Mouse (Mus musculus): Measurements from ENCODE around the gene Cped1.
A peak's percentile ranks its signal among the peaks of the same experiment; 100 is the strongest.

Cped1 gene

DNA sequence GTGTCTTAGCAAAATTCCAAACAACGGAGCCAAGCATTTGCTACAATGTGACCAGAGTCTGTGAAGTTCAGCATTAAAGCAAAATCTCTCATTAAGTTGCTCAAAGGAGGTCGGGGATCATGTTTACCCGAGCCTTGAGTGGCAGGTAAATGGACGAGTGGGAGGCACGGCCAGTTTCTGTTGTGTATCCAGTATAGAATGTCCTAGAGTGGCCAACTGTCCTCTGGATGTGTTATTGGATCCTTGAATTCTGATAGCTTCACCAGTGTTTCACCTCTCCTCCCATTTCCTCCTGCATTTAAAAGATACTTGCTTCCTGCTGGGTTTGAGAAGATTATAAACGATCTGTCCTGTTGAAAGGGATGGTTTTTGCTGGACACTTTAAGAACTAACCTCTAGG lies 14.4 kb downstream of the Cped1 start:
- no peak for DNase-seq (ENCODE audit: extremely low spot score)

DNA sequence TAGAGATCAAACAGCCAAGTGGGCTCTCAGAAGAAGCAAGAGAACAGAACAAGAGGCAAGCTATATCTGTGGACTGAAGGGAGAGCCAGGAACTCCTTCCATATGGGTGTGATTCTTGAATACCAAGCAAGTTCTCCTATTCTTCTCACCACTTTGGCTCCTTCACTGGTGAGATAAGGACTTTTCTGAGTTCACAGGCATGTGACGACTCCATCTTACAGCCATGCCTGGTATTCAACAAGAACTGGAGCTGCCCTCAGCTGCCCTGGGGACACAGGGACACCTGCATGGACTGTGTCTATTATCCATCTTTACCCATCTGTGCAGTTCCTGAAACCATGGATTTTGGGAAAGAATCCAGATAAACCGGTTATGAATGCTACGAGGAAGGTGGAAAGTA lies 15.2 kb downstream of the Cped1 start:
- DNase-seq (ENCODE audit: extremely low spot score), result no peak

DNA sequence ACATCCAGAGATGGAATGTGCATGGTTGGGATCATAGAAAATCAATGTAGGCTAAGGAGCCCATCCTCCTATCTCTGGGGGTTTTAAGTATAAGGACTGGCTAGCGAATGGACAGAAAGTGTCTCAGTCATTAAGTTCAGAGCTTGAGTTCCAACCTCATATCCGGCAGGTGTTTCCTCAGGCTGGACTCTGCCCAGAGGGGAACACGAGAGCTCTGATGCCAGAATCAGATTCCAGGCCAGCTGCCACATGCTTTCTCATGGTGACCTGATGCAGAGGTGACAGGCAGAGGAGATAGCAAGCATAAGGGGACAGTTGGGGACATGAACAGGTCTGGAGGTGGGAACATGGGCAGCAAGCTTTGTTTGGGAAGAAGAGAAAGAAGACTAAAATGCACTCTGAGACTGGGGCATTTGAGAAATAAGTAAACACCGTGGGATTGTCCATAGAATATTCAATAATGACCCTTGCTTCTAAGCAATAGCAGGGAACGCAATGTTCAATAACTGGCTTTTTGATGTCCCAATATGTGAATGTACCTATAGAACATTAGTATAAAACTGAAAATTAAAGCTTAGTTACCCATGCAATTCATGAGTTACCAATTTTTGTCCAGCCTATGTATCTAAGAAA lies 15.7 kb downstream of the Cped1 start:
- DNase-seq (ENCODE audit: extremely low spot score), result no peak

DNA sequence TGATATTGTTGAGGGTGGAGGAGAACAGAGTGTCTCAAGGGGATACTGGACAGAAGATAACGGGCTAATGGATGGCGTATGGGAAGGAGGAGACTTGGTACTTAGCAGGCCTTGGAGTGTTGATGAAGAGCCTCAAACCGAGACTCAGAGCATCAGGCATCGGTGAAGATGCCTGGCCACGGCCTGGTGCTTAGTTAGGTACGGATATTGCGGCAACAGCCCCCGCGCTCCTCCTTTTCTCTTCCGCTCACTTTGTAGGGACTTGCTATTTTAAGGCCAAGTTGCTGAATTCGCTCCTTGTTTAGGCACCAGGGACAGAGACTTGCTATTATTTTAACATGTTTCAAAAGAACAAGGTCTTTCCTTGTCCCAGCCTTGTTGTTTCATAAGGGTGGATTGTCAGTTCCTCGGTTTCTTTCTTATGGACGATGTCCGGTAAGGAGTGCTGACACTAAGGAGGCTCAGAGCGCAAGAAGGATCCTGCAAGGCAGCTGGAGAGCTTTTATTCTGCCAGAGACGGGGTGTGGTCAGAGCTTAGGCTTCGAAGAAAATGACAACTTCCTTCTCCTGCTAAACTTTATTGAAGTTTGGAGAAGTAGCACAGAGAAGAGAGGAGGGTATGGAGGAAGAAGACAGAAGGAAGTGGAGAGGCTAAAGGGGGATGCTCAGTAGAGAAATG lies 16.9 kb downstream of the Cped1 start:
- DNase-seq (ENCODE audit: extremely low spot score), result no peak

DNA sequence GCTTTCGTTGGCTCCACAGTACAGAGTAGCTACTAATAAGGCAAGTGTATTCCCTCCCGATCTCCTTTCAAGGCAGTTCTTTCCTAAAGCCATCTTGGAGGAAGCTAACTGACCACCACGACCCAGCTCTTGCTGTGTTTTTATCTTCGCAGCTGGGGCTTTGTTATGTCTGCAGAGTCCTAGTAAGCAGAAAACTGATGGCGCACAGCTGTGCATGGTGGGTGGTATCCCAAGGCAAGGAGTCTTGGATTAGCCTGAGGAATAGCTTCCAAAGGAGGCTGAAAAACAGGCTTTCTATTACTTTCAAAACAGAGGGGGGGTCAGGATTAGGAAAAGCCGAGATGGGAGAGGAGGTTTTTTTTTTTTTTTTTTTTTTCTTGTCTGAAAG lies 17.5 kb downstream of the Cped1 start:
- peak; percentile 37 for DNase-seq (ENCODE audit: extremely low spot score)

DNA sequence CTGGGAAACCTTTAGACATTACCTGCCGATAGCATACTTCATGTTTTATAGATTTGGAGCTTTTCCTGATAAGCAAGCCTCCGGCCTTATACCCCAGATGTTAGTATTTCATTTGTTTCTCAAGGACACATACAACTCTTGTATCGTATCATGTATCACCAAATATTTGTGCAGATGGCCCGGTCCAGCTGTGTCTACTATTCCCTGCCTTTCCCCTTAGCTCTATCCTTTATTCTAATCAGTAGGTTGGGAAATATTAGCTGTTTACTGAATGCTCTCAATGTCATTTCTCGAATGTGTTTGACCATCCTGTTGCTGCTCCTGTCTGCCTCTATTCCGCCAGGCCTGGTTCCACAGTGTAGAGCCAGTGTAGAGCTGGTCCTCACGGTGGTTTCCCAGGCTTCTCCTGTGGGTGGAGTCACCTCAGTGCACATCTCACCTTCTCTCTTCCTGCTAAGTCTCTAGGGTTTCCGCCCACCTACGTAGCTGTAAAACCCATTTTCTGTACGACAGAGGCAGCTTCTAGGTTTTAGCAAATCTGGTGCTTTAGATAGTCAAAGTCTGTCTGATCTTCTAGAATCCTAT lies 18.3 kb downstream of the Cped1 start:
- DNase-seq (ENCODE audit: extremely low spot score), result no peak

DNA sequence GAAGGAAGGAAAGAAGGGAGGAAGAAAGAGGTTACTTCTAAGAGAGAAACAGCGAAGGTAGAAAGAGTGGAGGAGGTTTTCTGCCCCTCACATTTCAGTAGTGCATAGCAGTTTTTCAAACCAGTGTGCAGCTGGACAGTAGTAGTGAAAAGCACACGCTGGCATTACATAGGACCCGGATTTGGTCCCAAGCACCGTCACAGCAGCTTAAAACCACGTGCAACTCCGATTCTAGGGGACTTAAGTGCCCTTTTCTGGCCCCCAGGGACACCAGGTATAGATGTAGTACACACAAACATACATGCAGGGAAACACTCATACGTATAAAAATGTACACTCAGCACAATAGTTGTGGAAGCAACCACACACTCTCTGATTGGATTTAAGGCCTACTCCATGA lies 22.6 kb downstream of the Cped1 start:
- DNase-seq (ENCODE audit: extremely low spot score), result no peak

DNA sequence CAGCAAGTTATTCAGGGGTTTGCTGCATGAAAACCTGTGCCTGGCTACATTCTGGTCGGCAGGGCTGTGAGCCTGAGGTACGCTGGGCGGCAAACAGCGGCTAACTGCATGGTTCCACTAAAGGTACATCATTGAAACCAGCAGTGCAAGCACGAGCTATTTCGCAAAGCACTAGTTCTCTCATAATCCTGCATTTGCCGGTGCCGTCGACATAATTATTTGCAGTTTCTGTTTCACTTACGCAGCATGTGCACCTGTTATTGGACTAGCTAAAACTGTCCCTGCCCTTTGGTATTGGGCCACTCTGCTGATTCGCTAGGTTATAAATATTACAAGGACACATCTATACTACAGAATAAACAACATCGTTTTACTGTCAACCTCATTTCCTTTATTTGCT lies 24.5 kb downstream of the Cped1 start:
- DNase-seq (ENCODE audit: extremely low spot score), result no peak

DNA sequence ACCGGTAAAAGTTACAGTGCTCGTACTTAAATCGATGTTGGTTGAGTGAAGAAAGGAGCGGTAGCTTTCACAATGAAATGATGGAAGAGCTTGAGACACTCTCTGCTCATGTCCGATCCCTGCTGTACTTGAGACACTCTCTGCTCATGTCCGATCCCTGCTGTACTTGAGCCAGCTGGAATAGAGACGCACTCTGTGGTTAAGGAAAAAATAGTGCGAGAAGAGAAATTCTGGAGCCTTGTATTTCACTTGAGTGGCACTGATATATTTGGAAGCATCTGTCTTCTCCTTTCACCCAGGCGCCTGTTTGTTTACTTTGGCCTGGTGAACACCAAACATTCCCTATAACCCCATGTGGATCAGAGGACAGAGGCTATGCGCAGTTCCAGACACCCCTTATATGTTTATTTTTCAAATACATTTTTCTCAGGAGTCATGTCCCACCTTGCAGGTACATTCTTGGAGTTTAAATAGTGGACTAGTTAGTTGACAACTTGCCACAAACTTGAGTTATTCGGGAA lies 25.1 kb downstream of the Cped1 start:
- no peak for DNase-seq (ENCODE audit: extremely low spot score)

DNA sequence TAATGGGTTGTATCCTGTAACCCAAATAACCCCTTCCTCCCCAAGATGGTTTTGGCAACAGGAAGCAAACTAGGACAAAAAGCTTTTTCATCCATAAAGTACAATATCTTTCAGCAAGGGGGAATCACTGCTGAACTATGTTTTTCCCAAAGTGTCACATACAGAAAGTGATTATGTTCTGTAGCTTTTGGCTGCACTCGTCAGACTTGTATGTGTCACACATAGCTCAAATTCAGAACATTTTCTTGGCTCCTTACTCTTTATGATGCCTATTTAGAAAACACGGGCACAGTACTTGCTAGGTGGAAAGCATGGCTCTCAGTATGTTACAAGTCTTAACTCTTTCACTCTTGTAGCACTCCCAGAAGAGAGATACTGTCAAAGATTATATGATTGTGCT lies 25.8 kb downstream of the Cped1 start:
- no peak for DNase-seq (ENCODE audit: extremely low spot score)

DNA sequence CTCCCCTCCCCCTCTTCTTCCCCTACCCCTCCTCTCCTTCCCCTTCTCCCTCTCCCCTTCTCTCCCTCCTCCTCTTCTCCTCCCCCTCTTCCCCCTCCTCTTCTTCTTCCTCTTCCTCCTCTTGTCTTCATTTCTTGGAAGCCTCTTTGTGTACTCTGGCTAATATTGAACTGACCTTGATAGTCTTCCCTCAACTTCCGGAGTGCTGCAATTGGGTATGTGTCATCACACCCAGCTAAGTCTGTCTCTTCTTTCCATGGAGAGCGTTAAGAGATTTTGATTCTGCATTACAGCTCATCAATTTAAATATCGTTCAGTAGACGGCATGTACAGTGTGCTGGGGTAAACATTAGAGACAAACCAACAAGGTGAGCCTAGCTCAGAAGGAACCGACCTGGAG lies 26.4 kb downstream of the Cped1 start:
- DNase-seq (ENCODE audit: extremely low spot score), result no peak

DNA sequence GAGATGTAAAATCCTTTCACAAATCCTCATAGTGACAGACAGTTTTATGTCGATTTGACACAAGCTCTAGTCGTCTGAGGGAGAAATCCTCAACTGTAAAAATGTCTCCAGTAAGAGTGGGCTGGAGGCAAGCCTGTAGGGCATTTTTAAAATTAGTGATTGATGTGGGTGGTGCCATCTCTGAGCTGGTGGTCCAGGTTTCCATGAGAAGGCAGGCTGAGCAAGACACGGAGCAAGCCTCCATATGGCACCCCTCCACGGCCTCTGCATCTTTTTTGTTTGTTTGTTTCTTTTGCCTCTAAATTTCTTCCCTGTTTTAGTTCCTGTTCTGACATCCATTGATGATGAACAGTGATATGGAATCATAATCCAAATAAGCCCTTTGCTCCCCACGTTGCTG lies 26.8 kb downstream of the Cped1 start:
- DNase-seq (ENCODE audit: extremely low spot score), result no peak

DNA sequence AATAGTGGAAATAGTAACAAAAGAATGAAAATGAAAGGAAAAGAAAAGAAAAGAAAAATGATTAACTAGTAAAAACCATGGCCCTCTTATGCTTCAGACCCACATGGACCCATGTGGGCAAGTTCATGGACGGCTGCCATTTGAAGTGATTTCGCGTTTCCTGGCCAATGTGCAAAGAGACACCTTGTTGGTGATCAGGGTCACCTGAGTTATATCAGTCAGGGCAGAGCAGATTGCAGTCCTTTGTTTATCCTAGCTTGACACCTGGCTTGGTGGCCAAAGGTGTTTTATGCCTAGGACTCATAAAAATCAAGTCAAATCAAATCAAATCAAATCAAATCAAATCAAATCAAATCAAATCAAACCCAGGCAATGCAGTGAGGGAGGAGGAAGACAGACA lies 27.7 kb downstream of the Cped1 start:
- no peak for DNase-seq (ENCODE audit: extremely low spot score)

DNA sequence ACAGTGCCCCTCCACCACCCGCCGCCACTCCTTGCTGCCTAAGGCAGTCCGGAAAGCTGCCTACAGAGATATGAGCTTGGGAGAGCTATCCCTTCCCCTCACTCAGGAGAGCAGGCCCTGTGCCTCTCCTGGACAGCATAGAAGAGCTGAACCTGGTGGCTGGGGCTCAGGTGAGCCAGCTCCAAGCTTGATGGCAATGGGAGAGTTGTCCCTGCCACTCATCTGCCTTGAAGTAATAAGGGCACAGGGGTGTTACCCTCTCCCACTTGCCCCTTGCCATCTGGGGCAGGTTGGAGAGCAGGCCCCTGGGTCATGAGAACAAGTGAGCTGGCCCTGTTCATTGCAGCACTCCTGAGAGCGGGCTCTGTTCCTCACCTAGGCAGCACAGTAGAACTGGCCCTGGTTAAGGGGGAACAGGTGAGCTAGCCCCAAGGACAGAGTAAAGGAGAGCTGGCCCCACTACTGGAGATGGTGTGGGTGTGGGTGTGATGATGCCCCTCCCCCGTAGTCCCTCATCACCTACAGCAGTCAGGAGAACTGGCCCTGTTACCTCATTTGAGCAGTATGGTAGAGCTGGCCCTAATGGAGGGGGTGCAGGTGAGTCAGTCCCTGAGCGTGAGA lies 28.7 kb downstream of the Cped1 start:
- no peak for DNase-seq (ENCODE audit: extremely low spot score)

DNA sequence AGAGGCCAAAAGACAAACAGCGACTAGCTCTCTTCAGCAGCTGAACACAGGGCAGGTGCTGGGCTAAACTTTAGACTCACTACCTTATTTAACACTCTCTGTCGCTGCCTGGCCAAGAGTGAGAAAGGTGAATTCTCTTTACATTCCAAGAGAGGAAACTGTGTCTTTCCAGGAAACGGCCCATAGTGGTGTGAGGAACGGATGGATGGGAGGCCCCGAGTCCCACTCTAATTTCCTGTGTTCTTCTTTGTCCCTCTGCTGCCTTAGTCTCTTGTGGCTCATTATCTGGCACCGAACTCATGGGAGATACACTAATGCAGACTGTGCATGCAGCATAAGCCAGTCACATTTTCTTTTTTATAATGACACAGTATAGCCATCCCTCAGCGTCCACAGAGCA lies 31.9 kb downstream of the Cped1 start:
- DNase-seq (ENCODE audit: extremely low spot score), result no peak

DNA sequence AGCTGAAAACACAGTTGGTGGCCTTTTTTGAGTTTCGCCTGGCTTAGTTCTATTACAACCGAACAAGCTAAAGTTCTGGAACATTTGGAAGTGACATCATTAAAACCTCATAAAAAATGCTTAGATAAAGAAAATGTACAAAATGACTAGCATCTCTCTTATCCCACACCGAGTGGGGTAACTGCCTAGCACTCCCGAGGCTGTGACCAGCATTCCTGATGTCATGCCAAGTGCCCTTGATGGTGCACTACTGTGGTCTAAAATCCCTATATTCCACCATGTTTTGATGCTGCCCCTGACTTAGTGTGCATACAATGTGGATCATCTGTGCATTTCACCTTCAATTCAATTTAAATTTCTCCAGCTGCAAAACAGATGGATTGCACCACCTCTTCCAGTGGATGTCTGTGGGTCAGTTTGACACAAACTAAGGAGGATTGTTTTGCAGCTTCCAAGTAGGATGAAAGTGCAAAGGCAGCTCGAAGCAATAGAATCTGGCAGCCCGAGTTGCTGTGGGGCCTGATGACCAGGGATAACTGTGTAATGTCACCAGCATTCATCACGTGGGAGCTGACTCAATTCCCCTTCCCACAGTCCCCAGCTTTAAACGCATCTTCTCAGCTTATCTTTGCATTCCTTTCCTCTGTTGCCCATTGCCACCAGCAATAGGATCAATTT lies 33.2 kb downstream of the Cped1 start:
- DNase-seq (ENCODE audit: extremely low spot score), result no peak

DNA sequence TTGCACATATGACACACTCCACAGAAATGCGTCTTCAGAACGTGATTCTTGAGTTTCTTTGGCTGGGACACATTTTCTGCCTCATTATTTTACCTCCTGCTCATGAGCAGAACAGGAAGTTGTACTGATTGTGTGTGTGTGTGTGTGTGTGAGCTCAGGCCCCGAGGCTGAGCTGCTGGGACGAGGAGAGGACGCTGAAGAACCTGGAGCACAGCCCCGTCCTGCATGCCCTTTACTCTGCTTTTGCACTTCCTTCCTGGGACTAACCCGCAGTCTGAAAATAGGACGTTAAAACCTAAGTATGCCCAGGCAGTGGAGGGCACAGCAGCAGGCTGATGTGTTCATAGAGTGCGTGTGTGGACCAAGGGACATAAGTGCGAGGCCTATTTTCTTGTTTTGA lies 33.9 kb downstream of the Cped1 start:
- no peak for DNase-seq (ENCODE audit: extremely low spot score)

DNA sequence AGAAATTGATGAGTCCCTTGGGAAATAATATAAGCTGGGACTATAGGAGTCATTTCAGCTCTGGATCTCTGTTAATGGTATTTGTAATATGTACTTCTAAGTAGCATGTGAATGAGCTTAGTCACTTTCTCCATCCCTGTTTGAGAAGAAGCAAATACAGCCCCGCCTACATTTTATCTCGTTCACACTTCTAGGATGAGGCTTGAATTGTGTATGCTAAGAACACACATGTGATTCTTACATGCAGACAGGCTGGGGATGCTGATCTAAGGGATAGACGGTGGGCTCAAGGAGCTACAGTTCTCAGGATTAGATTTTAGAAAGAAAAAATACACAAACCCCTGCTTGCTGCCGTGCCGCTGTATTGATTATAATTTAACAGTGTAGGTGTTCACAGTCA lies 35.0 kb downstream of the Cped1 start:
- DNase-seq (ENCODE audit: extremely low spot score), result no peak

DNA sequence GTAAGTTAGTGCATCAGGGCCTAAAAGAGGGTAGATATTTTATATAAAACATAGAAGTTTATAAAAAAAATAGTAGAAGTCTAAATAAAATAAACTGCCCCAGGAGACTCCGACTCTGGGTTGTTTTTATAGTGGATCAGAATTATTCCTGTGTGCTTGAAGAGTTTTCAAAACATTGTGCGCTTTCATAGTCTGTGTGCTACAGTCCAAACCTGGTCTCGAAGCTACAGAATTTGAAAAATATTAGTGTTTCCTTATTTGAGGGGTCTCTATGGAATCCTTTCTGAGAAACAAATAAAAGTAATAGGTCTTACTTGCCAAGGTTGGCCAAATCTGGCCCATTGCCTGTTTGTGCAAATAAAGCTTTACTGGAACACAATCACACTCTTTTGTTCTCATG lies 35.6 kb downstream of the Cped1 start:
- no peak for DNase-seq (ENCODE audit: extremely low spot score)

DNA sequence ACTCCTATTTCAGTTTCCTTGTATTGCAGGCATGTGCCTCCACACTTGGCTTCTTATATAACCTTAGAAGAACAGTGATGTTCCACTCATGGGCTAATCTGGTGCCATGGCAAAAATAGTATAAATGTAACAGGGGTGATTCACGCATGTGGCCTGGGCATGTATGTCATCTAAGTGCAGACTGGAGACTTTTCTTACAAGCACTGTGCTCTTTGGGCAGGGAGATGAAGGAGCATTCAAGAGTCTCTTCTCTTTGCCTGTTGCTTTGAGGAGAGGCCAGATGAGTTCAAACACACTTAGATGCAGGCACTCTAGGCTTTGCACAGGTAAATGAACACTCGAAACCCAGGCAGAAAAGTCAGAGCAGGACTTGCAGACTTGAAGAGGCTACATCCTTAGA lies 38.5 kb downstream of the Cped1 start:
- DNase-seq (ENCODE audit: extremely low spot score), result no peak

DNA sequence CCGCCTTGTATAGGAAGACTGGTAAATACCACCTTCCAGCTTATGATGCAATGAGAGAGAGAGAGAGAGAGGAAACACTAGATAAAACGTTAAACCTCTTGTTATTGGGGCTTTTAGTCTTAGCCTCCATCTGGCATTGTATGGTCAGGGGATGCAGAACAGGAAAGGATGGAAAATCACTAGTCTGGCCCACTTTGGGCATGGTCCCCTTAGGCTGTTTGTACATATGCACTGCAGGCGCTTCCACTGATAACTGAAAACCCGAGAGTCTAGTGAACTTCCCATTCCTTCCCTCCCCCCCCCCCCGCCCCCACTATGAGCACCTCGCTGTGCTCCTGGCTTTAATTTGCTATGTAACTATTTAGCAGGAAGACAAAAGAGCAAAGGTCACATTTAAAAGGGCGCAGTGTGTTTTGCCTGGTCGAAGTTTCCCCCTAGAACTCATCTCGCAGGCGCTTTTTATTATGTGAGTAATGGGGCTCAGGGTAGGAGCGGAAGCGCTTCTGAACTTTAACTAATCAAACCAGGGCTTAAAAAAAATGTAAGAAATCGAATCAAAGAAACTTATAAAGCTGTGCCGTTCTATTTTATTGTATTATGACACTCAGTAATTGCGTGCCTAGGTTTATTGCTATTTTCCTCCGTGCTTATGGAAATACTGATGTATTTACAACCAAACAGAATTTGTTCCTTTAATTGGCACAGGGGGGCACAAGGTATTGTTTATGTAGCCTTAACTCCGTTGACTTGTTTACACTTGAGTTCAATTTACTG lies 40.1 kb downstream of the Cped1 start:
- peak; percentile 66 for DNase-seq (ENCODE audit: extremely low spot score)

DNA sequence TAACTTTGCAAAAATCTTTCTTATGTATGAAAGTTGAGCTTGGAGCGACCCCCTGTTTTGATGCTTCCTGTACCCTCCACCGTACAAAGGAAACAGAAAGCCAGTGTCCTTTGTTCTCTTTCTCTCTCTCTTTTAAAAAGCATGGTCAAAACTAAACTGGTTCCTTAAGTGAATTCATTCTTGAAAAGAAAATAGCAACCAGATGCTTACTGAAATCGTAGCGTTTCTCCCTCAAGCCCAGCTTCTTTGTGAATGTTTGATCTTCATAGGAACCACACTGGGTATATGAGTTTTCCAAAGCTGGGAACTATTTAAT lies 40.6 kb downstream of the Cped1 start:
- peak; percentile 59 for DNase-seq (ENCODE audit: extremely low spot score)

Measured in embryo, embryonic 9.5 days (tissue).